Mouse (Mus musculus): ENCODE data around the gene L3mbtl4.

Gene L3mbtl4

DNA sequence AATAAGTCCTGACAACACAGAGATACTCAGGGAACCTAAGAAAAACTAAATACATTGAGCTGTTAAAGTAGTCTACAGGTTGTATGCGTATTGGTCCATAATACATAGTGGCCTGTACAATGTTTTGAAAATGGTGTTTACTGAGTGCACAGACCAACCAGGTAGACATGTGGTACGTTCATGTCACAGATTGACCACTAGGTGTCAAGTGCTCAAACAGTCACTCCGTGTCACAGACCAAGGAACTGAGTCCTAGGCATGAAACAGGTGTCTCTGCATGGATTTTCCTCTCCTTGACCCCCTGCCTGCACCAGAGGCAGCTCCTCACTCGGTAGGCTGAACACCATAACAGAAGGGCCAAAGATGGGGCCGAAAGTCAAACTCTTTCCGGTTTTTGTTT, 366.6 kb downstream of the L3mbtl4 start:
- no peak for DNase-seq (ENCODE audit: low read depth, low spot score)

DNA sequence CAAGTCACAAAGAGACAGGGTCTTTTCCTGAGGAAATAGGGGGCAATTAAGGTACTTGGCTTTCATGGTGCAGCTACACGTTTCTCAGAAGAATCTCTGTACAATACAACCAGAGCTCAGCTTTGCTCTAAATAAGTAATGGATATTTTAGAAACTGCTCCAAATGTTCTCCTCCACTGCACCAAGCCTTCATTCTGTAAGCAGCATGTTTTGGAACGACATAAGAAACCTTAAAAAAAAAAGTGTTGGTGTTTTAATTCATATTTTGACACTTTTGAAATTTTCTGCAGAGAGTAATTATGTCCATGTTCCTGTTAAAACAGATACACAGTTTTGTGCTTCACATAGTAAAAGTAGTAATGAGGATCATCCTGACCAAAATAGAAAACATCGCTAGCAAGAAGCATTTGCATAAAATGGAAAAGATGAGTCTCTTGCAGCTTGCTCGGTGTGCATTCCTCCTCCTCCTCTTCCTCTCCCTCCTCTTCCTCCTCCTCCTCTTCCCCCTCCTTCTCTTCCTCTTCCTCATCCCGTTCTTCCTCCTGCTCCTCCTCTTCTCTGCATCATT, 369.0 kb downstream of the L3mbtl4 start:
- DNase-seq (ENCODE audit: low read depth, low spot score) = no peak

DNA sequence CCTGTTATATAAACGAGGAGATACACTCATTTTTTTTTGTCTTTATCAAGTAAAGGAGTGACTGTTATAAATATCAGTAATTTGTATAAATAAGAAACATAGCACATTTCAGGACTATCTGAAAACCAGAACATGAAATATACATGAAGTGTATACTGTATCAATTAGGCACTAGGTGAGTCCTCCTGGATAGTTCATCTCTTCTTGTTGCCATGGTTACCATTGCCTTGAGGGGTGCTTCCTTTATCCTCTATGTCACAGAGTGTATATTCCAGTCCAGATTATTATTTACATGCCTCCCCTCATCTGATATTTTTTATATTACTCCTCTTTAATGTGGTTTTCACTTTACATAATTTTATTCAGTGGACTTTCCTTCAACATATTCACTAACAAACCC, 392.9 kb downstream of the L3mbtl4 start:
- DNase-seq (ENCODE audit: low read depth, low spot score) = no peak

DNA sequence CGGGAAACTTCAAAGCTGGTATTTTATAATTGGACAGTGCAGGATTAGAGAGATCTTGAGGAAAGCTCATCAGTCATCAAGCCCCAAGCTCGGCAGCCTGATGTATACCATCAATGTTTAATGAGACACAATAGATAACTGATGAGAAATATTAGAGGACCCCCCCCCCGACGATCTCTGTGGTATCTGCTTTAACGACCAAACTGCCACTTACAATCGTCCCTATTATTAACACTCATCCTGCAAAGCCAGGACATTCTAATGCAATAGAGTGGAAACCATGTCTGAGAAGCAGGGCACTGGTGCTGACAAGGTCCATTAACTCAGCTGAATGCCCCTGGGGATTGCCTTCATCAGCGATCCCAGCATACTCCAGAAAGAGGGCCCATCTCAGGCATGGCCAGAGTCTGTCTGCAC, 398.5 kb downstream of the L3mbtl4 start:
- peak; percentile 29 for DNase-seq (ENCODE audit: low read depth, low spot score)

DNA sequence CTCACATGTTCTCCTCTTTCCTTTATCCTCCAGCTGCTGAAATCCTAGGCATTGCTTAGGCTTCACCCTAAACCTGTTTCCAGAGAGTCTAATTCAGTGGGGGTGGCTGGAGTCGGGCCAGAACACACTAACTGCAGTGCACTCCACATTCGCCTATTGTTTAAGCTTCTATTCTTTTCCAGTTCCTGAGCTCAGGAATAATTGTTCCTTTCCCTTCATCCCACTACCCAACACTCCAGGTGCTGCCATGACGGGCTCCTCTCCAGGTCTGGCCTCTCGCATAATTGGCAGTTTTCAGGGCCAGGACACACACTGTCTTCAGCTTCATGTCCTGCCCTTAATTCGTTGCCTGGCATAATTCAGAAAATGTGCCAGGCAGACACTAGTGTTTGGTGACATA, 437.1 kb downstream of the L3mbtl4 start:
- no peak for DNase-seq (ENCODE audit: low read depth, low spot score)

DNA sequence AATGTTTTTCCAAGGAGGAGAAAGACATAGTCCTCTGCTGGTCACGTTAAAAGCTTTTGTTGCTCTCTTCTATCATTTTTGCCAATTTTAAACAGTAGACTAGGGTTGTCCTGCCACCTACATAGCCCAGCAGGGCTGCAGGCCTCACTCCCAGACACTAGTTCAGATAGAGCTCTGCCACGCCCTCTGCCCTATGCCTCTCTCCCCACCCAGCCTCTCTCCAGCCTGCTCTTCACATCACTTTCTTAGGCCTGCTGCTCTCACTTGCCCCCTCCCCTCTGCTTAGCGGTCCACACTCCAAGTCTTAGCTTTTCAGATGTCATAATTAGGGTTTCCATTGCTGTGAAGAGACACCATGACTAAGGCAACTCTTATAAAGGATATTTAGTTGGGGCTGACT, 437.8 kb downstream of the L3mbtl4 start:
- no peak for DNase-seq (ENCODE audit: low read depth, low spot score)

DNA sequence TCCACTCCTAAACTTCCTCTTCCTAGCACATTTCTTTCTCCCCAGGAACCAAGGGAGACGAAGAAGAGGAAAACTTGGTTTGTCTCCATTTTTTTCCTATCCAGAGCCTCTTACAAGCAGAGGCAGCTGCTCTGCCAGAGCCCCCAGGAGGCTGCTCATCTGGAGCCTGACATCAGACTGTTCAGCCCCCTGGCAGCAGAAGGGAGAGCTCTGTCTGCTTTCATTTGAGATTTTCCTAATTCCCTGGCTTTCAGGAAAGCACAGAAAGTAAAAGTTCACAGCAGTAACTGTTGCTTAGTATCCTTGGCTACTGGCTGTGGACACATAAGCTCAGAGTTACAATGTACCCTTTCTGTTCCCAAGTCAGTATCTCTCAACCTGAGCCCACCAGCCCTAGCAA, 474.7 kb downstream of the L3mbtl4 start:
- no peak for DNase-seq (ENCODE audit: low read depth, low spot score)

DNA sequence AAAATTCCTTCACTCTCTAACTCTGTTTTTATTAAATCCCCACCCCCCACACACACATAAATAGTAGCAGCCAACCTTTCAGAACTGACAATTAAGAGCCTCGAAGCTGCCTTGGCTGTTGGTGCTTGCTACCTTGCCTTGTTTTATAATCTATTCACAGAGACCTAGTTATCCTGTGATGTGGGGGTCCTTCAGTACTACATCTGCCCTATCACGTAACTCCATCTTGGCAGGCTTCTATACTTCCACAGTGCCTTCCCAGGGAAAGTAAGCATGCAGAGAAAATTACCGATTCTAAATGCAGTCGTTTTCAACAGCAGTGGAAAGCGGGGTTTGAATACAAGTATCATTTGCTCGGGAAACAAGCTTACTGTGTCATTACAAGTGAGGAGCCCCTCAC, 476.9 kb downstream of the L3mbtl4 start:
- no peak for DNase-seq (ENCODE audit: low read depth, low spot score)

DNA sequence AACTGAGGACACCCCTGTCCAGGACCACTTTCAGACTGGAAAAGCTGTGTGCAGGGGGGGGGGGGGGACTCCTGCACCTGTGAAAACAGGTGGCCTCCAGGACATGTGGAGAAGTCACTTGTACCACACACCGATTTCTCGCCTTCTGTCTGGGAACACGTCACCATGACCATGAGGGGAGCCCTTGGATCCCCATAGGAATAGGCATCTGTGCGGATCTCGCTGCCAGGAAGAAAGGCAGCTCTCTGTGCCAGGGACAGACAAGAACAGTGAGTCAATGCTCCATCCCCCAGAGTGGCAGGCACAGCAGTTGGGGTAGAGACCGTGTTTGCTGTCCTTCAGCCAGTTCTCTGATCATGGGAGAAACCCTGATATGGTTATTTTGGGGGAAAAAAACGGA, 479.5 kb downstream of the L3mbtl4 start:
- no peak for DNase-seq (ENCODE audit: low read depth, low spot score)

DNA sequence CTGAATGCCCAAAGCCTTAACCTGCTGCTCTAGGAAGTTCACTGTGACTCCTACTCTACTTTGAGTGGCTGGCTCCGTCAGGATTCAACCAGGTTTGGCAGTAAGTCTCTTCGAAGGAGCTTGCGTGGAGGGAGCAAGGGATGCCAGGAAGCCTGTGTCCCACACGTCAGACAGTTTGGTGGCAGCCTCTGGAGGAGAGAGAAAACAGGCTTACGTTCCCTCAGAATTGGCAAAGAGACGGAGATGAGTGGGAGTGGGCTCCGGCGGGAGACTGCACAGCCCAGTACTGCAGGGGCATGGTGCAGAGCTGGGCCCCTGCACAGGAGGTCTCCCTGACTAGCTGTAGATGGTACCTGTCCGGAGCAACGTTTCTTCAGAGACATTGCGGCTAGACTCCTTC, 481.2 kb downstream of the L3mbtl4 start:
- DNase-seq (ENCODE audit: low read depth, low spot score) = no peak

DNA sequence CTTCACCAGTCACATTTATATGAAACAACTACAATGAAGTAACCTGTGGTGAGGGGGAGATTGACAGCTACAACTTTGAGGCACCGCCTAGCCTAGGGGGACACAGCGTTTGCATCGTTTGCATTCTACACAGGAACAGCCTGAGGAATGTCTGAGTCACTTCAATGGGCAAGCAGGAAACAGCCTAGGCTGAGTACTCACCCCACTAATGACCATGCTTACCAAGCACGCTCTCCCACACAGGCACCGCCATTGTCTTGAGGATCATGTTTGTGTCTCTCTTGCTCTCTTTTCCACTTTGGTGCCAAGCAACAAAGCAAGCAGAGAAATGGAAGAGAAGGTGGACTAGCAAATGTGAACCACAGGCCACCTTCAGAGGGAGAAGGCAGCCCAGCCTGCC, 484.8 kb downstream of the L3mbtl4 start:
- peak; percentile 2 for DNase-seq (ENCODE audit: low read depth, low spot score)

DNA sequence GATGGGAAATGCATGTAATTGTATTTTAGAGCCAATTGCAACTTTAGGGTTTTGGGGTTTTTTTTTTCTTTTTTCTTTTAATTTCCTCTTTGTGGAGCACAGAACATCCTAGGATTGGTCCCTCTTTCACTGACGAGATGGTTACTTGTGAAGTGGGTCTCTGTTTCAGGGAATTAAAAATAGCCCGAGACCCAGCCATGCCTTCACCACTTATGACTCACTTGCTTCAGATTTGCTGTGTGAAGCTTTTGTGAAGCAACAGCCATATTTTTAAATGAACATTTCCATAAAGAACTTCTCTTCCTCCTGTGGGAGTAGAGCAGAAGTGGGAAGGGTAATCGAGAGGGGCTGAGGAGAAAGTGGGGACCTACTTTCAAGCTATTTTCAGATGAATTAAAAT, 485.3 kb downstream of the L3mbtl4 start:
- DNase-seq (ENCODE audit: low read depth, low spot score) = no peak

DNA sequence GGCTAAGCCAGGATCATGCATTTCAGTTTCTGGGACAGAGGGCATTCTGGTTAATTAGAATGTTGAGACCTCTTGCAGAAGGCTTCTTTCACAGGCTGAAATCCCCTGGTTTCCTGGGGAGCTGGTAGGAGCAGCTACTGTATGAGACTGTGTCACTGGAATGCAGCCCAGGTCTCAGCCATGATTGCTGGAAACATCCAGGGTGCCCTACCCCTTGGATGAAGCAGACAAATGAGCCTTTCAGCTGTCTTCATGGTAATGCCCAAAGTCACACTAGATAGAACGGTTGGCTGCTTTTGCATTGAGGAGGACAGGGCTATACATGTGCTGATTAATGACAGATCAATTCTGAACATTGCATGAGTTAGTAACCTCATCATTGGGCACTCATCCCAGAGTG, 486.4 kb downstream of the L3mbtl4 start:
- DNase-seq (ENCODE audit: low read depth, low spot score) = no peak

DNA sequence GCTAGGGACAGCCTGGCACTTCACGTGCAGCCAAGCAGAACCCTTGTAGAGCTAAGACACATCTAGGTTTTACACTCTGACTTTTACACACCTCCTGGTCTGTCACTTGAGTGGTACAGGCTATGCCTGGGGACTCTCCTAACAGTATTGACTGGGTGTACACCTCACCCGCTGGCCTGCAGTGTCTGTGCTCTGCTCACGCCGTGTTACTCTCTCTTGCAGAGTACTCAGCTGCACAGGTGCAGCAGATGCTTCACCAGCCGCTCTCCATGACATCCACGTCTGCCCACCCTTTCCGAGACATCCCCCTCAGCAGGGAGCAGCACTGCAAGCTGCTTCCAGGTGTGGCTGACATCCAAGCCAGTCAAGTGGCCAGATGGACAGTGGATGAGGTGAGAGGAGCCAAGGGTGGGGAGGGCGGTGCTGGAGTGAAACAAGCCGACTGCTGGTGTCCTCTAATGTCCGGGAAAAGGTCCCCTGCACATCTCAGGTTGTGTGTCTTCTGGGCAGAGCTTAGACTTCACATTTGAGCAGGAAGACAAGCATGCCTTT, 490.8 kb downstream of the L3mbtl4 start:
- DNase-seq (ENCODE audit: low read depth, low spot score) = no peak

DNA sequence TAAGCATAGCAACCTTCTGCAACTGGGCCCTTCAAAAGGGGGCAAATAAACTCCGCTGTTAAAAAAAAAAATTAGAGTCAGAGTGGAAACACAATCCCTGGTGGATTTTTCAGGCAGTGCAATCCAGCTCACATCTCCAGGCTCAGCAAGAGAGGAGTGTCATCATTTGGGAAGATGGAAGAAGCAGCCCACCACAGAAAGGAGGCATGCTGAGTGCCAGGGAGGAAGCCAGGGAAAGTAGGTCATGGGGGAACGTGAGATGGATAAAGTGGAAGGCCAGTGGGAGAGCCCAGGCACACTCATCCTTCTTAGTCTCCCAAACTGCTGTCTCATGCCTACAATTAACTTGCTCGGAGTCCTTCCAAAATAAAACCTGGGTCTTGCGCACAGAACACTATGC, 496.0 kb downstream of the L3mbtl4 start:
- DNase-seq (ENCODE audit: low read depth, low spot score) = no peak

DNA sequence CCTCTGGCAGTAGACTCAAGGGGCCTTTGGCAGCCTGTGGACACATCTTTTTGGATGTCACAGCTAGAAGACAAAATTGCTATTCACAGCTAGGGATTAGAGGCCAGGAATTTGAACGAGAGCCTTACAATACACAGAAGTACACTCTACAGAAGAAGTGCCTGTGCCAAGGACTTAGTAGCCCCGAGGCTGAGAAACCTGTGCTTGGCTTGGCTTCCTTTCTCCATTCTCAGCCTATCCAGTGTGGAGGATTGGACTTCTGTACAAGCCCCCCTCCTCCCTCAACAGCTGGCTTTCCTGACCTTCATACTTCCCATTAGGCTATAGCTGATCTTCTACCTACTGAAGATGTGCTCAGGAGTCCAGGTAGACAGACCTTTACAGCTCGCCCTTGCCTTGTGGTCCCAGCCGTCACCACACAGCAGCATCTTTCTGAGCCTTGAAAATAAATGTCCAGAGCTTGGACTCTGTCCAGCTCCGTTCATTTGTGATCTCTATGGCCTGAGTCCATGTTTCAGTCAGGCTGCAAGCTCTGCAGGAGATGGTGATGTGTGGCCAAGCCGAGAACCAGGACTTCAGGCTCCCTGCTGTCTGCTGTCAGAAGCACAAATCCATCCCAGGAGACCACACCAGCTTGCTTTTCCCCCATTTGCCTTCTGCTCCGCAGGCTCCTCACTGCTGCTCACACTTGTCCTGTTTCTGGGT, 497.6 kb downstream of the L3mbtl4 start:
- DNase-seq (ENCODE audit: low read depth, low spot score) = no peak

DNA sequence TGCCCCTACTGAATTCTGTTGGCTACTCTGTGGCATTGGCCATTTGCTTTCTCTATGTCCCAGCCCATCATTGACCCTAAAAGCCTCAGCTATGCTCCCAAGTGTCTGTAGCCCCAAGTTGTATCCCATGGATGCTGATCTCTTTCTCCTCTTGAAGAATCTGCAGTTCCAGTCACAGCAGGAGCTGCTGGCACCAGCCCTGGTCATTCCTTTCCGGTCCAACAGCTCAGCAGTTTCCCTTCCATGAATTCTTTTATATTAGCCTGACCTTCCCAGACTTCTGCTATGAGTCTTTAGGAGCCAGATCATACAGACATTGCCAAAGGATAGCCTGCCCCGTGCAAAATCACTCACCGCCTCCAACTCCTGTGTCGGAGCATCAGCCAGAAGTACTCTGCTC, 520.1 kb downstream of the L3mbtl4 start:
- DNase-seq (ENCODE audit: low read depth, low spot score) = no peak

DNA sequence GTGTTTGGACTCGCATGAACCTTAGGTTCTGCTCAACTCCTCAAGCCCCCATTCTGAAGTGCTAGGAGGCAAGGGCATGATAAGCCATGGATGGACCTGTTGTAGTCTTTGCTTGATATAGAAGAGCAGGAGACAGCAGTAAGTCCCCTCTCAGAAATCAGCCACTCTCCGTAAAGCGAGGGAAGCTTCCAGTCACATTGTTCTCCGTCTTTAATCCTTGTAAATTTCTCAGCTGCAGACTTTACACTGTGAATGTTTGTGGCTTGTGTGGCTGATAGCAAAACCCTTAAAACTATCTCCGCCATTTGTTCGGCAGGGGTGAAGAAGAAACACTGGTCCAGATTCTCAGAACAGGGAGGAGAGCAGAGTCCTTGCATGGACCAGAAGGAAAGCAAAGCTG, 552.7 kb downstream of the L3mbtl4 start, which contains the start of gene Tmem200c:
Gene Tmem200c (plus strand): TSS at position 301 of the 400 bp plus-strand sequence.
- no peak for DNase-seq (ENCODE audit: low read depth, low spot score)
